Mouse (Mus musculus) cerebellum, postnatal 4 days (tissue): ENCODE results near the gene Smpdl3b.
"Not testable (repeated sequence)": the region's sequence is repeated elsewhere in the genome, so short reads cannot be mapped to it uniquely, and the experiment has no call there.

ENCODE experiments used
- DNase-seq, 2 experiments: peaks; one replicate each; pipeline ENCODE4 v3.0.0; 2022; ENCODE audit warnings: low spot score in 2 of 2, mixed read lengths in 1 of 2

Gene Smpdl3b

GRCm38 (mm10) chr4:132756974-132757373, at the start of gene Smpdl3b:
TSS of gene Smpdl3b (minus strand) at chr4:132757252.
- DNase-seq, result peak; percentile 36 to 58

GRCm38 (mm10) chr4:132806620-132807191, 49.7 kb upstream of the Smpdl3b start:
- no peak for DNase-seq

- no peak for DNase-seq
Observed at GRCm38 (mm10) chr4:132805599-132806197, 48.6 kb upstream of the Smpdl3b start.

GRCm38 (mm10) chr4:132805146-132805545, 48.1 kb upstream of the Smpdl3b start:
- no peak for DNase-seq

- no peak for DNase-seq
Observed at GRCm38 (mm10) chr4:132804331-132804730, 47.3 kb upstream of the Smpdl3b start.

GRCm38 (mm10) chr4:132803876-132804275, 46.8 kb upstream of the Smpdl3b start:
- no peak for DNase-seq

GRCm38 (mm10) chr4:132803212-132803611, 46.2 kb upstream of the Smpdl3b start:
- DNase-seq, result no peak

- no peak for DNase-seq
Observed at GRCm38 (mm10) chr4:132802171-132802637, 45.2 kb upstream of the Smpdl3b start.

- no peak for DNase-seq
Observed at GRCm38 (mm10) chr4:132801176-132802077, 44.4 kb upstream of the Smpdl3b start.

GRCm38 (mm10) chr4:132799845-132800244, 42.8 kb upstream of the Smpdl3b start:
- no peak for DNase-seq

GRCm38 (mm10) chr4:132798666-132799065, 41.6 kb upstream of the Smpdl3b start:
- not testable (repeated sequence) for DNase-seq

GRCm38 (mm10) chr4:132798028-132798427, 41.0 kb upstream of the Smpdl3b start:
- no peak for DNase-seq

GRCm38 (mm10) chr4:132797461-132797860, 40.4 kb upstream of the Smpdl3b start:
- no peak for DNase-seq

- DNase-seq, result peak in 1 of 2 experiments; percentile 13
Observed at GRCm38 (mm10) chr4:132796196-132796886, 39.3 kb upstream of the Smpdl3b start, which contains the start of gene Themis2. TSS of gene Themis2 (minus strand) at chr4:132796387.

GRCm38 (mm10) chr4:132795171-132795570, 38.1 kb upstream of the Smpdl3b start:
- no peak for DNase-seq

GRCm38 (mm10) chr4:132794760-132795159, 37.7 kb upstream of the Smpdl3b start:
- DNase-seq, result no peak

- DNase-seq, result no peak
Observed at GRCm38 (mm10) chr4:132794028-132794427, 37.0 kb upstream of the Smpdl3b start.

GRCm38 (mm10) chr4:132793322-132794004, 36.4 kb upstream of the Smpdl3b start:
- DNase-seq, result not testable (repeated sequence)

- DNase-seq, result no peak
Observed at GRCm38 (mm10) chr4:132789731-132790130, 32.7 kb upstream of the Smpdl3b start.

- DNase-seq, result no peak
Observed at GRCm38 (mm10) chr4:132785228-132785627, 28.2 kb upstream of the Smpdl3b start.

GRCm38 (mm10) chr4:132783732-132784131, 26.7 kb upstream of the Smpdl3b start:
- no peak for DNase-seq
